Mouse (Mus musculus) layer of hippocampus, adult 18-20 months (tissue): ENCODE measurements around the gene Fbxw24. TPM values are rescaled to one million over a fixed set of nuclear protein-coding genes. Genes with fewer than 3 reads are reported as not detected.
"Not testable (repeated sequence)": the region's sequence is repeated elsewhere in the genome, so short reads cannot be mapped to it uniquely, and the experiment has no call there.

Experiments used
- DNase-seq, 2 experiments: peaks; one replicate each; pipeline ENCODE4 v3.0.0; 2022; ENCODE audit warnings: low spot score in 2 of 2
- long read RNA-seq: library from polyadenylated mRNA; stranded (forward); transcript quantifications from one replicate; pipeline ENCODE4 v2.0.0, GENCODE M21; 2021
- total RNA-seq, 2 experiments: library from RNA; stranded (reverse); gene quantifications; 2 replicates each; pipeline ENCODE4 v1.2.3; 2021

The Fbxw24 gene
- not detected for total RNA-seq
- long read RNA-seq, result 0 reads

GRCm38 (mm10) chr9:109625957-109626356 is at the start of gene Fbxw24:
Gene Fbxw24, minus strand, starts transcription at chr9:109626057.
- not testable (repeated sequence) for DNase-seq

GRCm38 (mm10) chr9:109664552-109664951 is 38.7 kb upstream of the Fbxw24 start, which contains the start of gene Fbxw25:
Gene Fbxw25, minus strand, starts transcription at chr9:109664652.
- not testable (repeated sequence) for DNase-seq

- DNase-seq, result peak; percentile 7 to 63
Measured at GRCm38 (mm10) chr9:109606837-109607236, 19.0 kb downstream of the Fbxw24 start.

GRCm38 (mm10) chr9:109602128-109602527 is 23.7 kb downstream of the Fbxw24 start:
- DNase-seq, result not testable (repeated sequence)

- no peak for DNase-seq
Measured at GRCm38 (mm10) chr9:109597226-109597625, 28.6 kb downstream of the Fbxw24 start.

GRCm38 (mm10) chr9:109594866-109595265 is 31.0 kb downstream of the Fbxw24 start:
- DNase-seq, result no peak

- DNase-seq, result not testable (repeated sequence)
Measured at GRCm38 (mm10) chr9:109568162-109568561, 57.7 kb downstream of the Fbxw24 start, which contains the start of gene Fbxw15. Gene Fbxw15, minus strand, starts transcription at chr9:109568262.

- DNase-seq, result no peak
Measured at GRCm38 (mm10) chr9:109565546-109565945, 60.3 kb downstream of the Fbxw24 start.

- not testable (repeated sequence) for DNase-seq
Measured at GRCm38 (mm10) chr9:109562106-109562505, 63.8 kb downstream of the Fbxw24 start.

- peak in 1 of 2 experiments; percentile 57 for DNase-seq
Measured at GRCm38 (mm10) chr9:109552483-109552882, 73.4 kb downstream of the Fbxw24 start.

Other genes with a start within 250 kb of the Fbxw24 start
- not detected for gene Fbxw22, start 221.8 kb downstream of the Fbxw24 start, total RNA-seq
- gene Fbxw16, start 176.9 kb downstream of the Fbxw24 start, total RNA-seq, result not detected
- gene Fbxw19, start 130.2 kb downstream of the Fbxw24 start, total RNA-seq, result not detected
- not detected for gene Fbxw15, start 57.8 kb downstream of the Fbxw24 start, total RNA-seq
- not detected for gene Fbxw25, start 38.6 kb upstream of the Fbxw24 start, total RNA-seq
- not detected for gene Fbxw18, start 76.6 kb upstream of the Fbxw24 start, total RNA-seq
- not detected for gene Fbxw26, start 120.0 kb upstream of the Fbxw24 start, total RNA-seq
- not detected for gene Fbxw27, start 164.6 kb upstream of the Fbxw24 start, total RNA-seq
- 10 to 100 TPM; 67.1 to 79.6 TPM for gene Spink8, start 186.2 kb upstream of the Fbxw24 start, total RNA-seq
- 10 to 100 TPM in 1 of 2 experiments, 1 to 10 TPM in 1; 9.3 to 13.2 TPM for gene Nme6, start 206.7 kb upstream of the Fbxw24 start, total RNA-seq
- not detected for gene Camp, start 223.6 kb upstream of the Fbxw24 start, total RNA-seq
- 1 to 10 TPM; 4.6 to 4.9 TPM for gene Cdc25a, start 249.5 kb upstream of the Fbxw24 start, total RNA-seq